Mouse (Mus musculus): ENCODE measurements around the gene Sin3b.

The Sin3b gene

DNA sequence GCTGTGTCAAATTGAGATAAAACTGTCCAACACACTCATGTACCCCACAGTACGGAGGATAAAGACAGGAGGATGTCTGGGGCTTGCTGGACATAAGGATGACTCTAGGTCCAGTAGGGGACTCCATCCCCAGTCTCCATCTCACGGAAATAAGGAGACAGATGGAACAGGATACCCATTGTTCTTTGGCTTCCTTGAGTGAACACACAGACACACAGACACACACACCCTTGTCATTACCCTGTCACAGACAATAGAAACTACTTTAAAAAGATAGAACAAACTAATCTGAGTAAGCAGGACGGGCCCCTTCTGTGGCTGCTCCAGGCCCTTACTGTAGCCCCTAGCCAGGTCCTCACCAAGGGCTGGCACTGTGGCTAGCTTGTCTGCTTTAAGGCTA lies 29.2 kb downstream of the Sin3b start:
- in situ Hi-C loops (cut with MboI, MseI) = no loop called here

DNA sequence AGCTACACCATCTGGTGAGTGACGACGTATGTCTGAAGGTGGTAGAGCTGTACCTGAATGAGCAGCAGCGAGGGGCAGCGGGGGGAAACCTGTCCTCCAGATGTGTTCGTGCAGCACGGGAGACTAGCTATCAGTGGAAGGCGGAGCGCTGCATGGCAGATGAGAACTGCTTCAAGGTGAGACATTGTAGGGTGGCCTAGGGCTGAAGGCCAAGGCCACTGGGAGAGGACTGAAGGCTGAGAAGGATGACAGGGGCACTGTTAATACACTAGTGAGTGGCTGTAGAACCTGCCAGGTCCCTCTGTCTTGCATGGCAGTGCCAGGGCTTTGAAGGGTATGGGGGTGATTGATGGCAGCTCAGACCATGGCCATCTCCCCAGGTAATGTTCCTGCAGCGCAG lies 30.1 kb downstream of the Sin3b start:
- in situ Hi-C loops (cut with MboI, MseI) = no loop called here

DNA sequence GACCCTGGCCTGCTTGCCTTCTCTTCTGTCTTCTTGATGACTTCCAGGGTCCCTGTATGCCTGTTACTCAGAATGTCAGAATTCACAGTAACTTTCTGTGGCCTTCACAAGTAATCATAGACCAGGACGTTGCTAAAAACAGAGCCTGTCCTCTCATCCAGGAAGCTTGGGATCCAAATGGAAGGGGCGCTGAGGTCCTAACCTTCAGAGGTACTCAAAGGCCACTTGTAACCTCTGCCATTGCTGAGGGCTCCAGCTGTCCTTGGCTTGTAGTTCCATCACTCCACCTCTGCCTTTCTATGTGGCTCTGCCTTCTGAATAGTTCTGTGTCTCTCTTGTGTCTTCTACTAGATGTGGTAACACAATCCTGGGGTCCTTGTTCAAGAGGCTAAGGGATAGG lies 30.7 kb downstream of the Sin3b start:
- in situ Hi-C loops (cut with MboI, MseI) = no loop called here

DNA sequence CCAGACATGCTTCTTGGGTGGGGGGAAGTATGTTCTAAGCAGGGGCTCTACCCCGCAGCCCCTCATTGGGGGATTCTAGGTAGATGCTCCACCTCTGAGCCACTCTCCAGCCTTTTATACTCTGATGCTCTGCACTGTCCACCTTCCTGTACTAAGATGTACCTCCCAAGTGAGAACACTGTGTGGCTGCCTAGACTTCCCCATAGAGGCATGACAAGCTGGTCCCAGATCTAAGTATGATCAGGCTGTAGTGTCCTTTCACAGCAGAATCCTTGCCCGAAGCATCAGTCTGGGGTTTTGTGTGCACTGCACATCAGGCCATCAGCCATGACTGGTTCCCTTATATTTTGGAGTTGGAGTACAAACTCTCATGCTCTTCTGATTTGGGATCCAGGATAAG lies 32.9 kb downstream of the Sin3b start:
- in situ Hi-C loops (cut with MboI, MseI) = no loop called here

DNA sequence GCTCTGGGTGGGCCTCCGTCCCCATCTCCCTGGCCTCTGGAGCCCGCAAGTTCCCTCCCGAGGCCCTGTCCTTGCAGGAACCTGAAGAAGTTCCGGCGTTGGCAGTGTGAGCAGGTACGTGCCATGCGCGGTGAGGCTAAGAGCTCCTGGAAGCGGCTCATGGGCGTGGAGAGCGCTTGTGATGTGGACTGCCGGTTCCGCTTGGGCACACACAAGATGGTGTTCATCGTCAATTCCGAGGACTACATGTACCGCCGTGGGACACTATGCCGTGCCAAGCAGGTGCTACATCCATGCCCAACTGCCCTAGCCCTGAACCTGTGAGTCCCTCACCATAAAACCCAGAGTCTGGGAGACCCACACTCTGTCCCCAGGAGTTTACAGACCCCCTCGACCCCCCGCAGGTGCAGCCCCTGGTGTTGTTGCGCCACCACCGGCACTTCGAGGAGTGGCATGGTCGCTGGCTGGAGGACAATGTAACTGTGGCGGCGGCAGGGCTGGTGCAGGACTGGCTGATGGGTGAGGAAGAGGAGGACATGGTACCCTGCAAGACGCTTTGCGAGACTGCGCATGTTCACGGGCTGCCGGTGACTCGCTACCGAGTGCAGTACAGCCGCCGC lies 33.8 kb downstream of the Sin3b start:
- in situ Hi-C loops (cut with MboI, MseI) = no loop called here

DNA sequence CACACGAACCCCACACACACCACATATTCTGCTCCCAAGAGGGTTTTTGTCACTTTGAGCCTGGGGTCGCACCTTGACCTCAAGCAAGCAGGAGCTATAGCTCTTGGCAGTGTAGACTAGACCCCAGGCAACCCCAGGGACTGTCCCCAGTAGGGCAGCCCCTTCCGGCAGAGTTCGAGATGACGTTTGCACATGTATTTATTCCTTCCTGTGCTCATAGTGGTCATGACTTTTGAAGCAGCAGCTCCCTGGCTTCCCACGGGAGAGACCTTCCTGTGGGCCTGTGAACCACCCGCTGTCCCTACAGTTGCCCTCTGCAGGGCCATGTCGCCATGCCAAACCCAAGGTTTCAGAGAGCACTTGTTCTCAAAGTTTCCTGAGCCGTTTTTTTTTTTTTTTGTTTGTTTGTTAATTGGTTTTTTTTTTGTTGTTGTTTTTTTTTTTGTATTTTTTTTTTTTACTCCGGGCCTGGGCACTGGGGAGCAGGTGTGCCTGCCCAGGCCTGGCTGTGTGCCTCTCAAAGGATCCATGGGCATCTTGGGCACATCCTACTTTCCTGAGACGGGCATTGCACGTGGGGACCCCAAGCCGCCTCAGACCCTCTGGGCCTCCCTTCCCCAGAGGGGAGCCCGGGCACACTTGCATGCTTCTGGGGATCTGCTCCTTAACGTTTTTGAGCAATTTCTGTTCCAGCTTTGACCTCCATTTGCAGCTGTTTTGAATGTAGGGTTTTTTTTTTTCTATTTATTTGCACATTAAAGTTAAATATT lies 34.5 kb downstream of the Sin3b start:
- in situ Hi-C loops (cut with MboI, MseI) = no loop called here

DNA sequence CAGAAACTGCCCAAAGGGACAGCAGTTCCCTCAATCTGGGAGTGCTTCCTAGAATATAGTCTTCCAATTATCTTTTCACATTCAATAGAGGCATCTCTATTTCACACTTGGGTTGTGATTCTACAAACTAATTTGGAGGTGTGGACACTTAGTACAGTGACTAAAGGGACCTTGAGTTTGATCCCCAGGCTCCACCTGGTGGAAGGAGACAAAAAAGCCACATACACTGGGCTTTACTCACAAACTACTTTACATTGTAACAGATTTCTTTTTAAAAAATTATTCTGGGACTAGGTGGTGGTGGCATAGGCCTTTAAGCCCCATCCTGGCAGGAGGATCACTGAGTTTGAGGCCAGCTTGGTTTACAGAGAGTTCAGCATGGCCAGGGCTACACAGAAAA lies 35.2 kb downstream of the Sin3b start:
- in situ Hi-C loops (cut with MboI, MseI) = no loop called here

DNA sequence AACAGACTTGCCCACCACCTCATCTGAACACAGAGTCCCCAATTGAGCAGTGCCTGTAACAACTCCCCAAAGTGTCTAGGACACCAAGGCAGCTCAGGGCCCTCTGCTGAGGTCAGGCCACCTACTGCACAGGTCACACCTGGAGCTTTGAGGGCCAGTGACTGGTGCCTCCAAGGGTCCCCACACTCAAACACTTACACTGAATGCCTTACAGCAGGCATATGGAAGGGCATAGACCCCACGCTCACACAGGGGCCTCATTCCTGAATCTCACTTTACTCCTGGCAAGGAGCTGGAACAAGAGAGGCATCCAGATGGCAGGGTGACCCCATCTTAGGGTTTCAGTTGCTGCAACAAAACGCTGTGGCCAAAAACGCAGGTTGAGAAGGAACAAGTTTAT lies 37.1 kb downstream of the Sin3b start:
- in situ Hi-C loops (cut with MboI, MseI) = no loop called here

DNA sequence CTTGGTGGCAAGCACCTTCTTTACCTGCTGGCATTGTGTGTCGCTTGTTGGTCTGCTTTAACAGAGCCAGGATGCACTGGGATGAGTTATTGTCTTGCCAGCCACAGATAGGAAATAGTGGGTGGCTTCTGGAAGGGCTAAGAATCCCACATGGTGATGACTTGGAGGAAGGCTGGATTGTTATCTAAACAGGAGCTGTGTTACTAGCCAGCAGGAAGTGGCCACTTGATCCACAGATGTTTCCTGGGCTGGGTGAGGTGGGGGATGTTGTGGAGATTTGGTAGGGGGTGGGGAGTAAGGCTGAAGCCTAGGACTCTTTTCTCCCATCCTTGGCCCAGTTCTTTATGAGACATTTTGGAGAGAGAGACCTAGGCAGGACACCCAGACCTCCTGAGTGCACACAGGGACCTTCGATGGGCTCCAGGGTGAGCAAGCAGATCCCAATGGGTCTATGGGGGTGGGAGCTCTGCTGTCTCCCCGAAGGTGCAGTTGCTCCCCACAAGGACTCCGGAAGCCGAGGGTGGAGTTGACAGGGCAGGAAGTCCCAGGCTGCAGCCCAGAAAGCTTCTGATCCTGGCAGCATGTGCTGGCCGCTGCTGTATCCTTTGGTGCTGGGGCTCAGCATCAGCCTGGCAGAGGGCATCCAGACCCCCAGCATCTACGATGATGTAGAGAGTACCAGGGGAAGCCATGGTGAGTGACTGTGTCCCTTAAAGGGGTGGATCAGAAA lies 38.4 kb downstream of the Sin3b start, which contains the start of gene F2rl3:
F2rl3 (plus strand) TSS at position 559 of the 730 bp plus-strand sequence.
- in situ Hi-C loops (cut with MboI, MseI) = no loop called here

DNA sequence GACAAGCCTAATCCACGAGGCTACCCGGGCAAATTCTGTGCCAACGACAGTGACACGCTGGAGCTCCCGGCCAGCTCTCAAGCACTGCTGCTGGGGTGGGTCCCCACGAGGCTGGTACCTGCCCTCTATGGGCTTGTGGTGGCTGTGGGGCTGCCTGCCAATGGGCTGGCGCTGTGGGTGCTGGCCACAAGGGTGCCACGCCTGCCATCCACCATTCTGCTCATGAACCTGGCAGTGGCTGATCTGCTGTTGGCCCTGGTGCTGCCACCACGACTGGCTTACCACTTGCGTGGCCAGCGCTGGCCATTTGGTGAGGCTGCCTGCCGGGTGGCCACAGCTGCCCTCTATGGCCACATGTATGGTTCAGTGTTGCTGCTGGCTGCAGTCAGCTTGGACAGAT lies 39.2 kb downstream of the Sin3b start:
- in situ Hi-C loops (cut with MboI, MseI) = no loop called here

DNA sequence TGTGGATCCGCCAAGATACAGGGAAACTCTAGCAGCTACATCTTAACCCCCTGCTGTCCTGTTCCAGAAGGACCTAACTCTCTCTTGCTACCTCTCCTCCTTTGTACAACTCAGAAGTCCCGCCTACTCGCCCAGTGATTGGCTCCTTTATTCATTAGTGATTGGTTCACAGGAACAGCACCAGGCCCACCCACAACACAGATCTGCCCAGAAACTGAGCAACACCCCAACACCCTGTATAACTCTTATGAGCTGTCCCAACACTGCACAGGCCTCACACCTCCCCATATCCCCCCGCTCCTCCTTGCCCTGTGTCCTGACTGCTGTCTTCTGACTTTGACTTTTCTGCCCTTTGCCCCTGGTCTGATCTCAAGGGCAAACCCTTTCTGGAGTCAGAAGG lies 42.6 kb downstream of the Sin3b start:
- in situ Hi-C loops (cut with MboI, MseI) = loop anchor here (5.0 kb wide), 1 partner anchor 93 kb away; no protein-coding TSS in a partner anchor

DNA sequence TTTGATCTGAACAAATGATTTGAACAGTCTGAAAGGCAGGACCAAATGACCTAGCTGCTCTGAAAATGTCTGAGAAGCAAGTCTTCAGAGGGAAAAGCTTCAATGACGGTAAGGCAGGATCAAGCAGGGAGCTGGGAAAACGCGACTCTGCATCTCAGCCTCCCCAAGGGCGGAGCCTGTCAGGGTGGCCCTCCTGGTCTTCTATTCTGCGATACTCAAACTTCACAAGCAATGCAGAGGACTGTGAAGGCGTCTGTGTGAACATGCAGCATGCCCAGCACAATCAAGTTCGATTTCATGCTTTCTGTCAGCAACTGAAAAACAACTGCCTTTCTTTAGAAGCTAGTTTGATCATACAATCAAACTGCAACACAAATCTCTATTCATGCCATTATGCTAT lies 43.7 kb downstream of the Sin3b start:
- in situ Hi-C loops (cut with MboI, MseI) = loop anchor here (5.0 kb wide), 1 partner anchor 94 kb away; no protein-coding TSS in a partner anchor

DNA sequence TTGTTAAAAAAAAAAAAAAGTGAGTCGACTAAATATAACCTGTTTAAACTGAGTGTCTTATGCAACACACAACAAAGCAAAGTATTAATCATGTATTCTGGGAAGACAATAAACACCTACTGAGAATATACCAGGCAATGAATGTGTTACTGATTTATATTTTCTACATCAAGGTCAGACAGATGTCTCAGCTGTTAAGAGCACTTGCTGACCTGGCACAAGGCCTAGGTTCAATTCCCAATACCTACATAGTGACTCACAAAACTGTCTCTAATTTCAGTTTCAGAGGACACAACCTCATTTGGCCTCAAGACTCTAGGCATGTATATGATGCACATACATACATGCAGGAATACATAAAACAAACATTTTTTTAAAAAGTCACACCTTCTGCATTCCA lies 54.7 kb downstream of the Sin3b start:
- in situ Hi-C loops (cut with MboI, MseI) = no loop called here

DNA sequence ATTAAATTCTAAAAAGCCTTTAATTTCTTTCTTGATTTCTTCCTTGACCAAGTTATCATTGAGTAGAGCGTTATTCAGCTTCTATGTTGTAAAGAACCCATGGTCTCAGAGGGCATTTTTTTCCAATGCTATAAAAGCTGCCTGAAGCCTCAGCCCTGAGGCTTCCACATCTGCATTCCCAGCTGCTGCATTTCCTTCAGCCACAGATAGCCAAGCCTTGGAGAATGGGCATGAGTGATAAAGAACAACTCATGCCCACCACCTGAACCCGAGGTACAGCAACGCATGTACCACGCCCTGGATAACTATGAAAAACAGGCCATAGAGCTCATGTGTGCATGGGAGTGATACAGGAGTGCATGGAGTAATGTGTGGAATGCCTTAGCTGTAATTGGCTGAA lies 57.6 kb downstream of the Sin3b start:
- in situ Hi-C loops (cut with MboI, MseI) = no loop called here

DNA sequence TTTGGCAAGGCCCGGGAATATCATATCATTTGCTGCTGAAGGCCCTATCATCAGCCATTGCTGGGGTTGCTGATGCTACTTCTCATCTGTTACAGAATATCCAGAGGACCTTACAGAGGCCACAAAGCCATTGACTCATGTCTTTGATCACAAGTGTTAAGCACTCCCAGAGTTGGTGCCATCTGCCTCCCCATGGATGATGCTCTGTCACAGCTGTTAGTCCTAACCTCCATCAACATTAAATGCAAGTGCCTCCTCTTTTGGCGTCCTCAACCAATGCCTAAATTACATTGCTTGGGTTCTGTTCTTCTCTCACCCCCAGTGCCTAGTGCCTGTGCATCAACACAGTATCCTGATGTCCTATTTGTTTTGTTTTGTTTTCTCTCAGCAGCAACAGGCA lies 78.5 kb downstream of the Sin3b start:
- in situ Hi-C loops (cut with MboI, MseI) = no loop called here
